Mouse (Mus musculus) heart, adult 2 months (tissue): ENCODE data around the gene Aknad1.

Source experiments
- CTCF ChIP-seq: fragments of 200-600 bp; IDR thresholded peaks from 2 replicates; pipeline ENCODE4 v1.8.1; 2022; ENCODE audit warnings: antibody characterized with exemption, mild to moderate bottlenecking, moderate library complexity
- EP300 ChIP-seq: fragments of 200-500 bp; IDR thresholded peaks from 2 replicates; pipeline ENCODE4 v1.6.1; 2011; ENCODE audit warnings: low read depth, low read length, control low read depth; ENCODE audit not compliant: insufficient read depth
- POLR2A ChIP-seq: fragments of 200-500 bp; IDR thresholded peaks from 2 replicates; pipeline ENCODE4 v1.6.1; 2011; ENCODE audit warnings: mild to moderate bottlenecking, low read depth, low read length, control low read depth; ENCODE audit not compliant: insufficient read depth

DNA sequence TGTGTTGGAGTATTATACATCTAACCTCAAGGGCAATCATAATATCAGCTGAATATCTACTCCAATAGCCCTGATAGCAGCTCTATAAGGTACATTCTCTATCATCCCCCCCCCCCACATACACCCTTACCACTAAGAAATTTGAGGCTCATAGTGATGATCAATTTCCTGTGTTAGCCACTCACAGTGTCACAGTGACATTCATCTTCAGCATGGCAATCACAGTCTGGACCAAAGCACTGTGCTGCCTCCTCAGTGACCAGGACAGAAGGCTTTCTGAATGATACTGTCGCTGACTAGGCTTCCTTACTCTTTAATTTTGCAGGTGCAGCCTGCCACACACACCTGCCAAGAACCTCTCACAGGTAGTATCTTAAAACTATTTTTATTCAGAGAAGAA is 16.7 kb downstream of the Aknad1 start:
- TF ChIP-seq CTCF (no peak), EP300 (no peak), POLR2A (no peak)
